Mouse (Mus musculus) c-Kit-positive CD71-positive TER-119-negative erythroid progenitor cells, embryonic 14.5 days (primary cell): Measurements from ENCODE around the gene Tomm40l.

Experiments
- DNase-seq: peaks from one replicate; pipeline ENCODE4 v3.0.0-alpha.2; 2013; ENCODE audit warnings: low read depth

Tomm40l gene

GRCm38 (mm10) chr1:171229750-171230149 lies 7.4 kb upstream of the Tomm40l start:
- DNase-seq: no peak

- no peak for DNase-seq
These were observed 5.6 kb upstream of the Tomm40l start for GRCm38 (mm10) chr1:171227879-171228278.

DNA sequence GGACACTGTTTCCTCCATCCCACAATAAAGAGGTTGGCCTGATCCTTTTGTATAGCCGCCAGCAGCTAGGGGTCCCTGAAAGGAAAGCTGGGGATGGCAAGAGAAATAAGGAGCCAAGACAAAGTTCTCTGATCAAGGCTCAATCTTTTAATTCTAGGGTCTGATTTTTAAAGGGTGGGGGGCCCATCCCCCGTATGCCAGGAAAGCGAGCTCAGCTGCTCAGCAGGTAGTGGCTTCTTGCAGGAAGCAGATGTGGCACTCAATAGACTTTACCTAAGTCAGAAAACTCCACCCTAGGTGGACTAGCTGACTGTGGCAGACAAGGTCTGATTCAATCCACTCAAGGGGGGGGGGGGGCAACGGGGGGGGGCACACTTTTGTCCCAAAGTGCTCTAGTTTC lies 4.5 kb upstream of the Tomm40l start:
- DNase-seq: no peak

GRCm38 (mm10) chr1:171224857-171225256 lies 2.5 kb upstream of the Tomm40l start, which contains the start of gene Apoa2:
Gene Apoa2 (plus strand): TSS chr1:171225054.
- no peak for DNase-seq

GRCm38 (mm10) chr1:171223796-171224195 lies 1.5 kb upstream of the Tomm40l start:
- no peak for DNase-seq

DNA sequence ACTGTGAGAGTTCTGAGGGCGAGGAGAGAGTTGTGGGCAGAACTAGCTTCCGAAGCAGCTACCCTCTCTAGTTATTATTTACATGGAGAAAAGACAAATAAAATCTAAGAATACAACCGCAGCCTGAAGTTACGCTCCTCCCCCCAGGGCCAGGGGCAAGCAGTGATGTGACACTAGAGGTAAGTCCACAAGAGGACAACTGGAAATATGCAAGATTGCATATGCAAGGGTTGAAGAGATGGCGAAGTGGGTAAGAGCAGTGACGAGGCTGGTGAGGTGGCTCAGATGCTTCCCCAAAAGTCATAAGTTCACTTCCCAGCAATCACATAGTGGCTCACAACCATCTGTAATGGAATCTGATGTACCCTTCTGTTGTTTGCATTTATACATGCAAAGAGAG lies 854 bp upstream of the Tomm40l start:
- no peak for DNase-seq

DNA sequence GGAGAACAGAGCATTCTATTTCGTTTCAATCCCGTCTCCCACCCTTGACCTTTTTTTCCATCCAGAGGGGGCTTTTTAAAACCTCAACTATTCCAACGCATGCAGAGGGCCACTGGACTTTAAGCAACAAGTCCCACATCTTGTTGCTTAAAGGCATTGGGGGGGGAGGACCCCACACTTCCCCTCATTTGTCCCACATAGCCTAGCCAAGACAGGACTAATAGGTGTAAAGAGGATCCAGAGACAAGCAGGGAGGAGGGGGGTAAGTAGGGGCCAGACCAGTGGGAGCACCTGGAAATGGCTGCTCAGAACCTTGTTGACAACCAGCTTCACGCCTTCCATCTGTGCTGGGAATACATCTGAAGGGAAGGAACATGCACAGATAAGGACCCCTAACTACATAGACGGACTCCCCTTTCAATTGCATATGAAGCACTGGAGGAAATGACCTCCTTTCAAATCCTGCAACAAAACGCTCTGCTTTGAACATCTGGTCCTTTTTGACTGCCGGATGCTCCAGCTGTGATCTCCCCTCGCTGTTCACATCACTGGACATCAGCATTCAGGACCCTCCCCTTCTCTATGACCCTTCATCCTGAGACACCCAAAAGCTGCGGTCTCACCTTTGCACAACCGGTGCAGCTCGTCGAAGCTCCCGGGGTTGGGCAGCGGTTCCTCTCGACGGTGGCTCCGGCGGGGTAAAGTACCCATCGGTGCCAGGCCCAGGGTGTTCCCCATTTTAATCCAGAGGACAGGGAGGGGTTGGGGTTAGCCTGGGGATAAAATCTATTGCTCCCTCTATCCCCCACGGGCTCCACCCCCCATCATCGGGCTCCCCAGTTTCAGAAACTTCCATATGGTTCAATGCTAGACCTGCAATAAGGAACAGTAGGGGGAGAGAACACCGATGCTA lies 777 bp downstream of the Tomm40l start:
- no peak for DNase-seq

DNA sequence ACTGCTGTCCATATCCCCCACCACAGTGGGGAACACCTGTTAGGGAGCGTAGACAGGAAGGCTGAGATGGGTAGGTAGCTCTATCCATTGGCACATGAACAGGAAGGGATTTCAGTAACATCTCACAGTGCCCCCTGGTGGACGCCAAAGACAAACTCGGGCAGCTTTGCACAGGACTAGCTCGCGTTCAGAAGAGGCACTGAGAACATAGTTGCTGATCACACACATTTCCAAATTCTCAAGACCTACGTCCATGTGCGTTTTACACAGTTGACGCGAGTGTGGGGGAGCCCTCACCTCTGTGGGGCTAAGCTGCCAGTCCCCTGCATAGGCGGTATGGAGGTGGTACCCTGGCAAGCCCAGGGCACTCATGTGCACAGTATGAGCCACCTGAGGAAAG lies 1.4 kb downstream of the Tomm40l start:
- DNase-seq: peak; percentile 88

GRCm38 (mm10) chr1:171216241-171216955 lies 5.9 kb downstream of the Tomm40l start:
- no peak for DNase-seq

DNA sequence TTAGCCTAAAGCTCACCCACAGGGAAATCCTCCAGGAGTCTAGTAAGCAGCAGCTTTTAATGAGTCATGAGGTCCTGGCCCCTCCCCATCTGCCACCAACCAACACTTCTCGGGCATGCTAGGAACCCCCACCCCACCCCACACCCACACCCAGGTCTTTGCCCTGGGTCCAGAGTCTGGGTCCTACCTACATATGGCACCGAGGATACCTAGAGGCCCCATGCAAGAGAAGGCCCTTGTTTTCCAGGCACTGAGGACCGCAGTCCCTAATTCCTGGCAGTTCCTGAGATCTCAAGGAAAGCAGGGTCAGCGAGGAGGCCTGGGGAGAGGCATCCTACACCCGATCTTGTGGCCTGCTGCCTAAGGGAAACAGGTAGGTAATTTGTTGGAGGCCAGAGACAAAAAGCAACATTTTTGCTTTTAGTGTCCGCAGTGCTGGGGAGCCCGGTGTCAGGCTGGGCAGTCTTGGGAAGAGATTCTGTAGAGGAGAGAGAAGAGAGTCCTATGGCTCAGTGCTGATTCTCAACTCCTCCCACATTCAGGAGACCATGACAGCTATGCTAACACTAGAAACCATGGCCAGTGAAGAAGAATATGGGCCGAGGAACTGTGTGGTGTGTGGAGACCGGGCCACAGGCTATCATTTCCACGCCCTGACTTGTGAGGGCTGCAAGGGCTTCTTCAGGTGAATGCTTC lies 8.4 kb downstream of the Tomm40l start, which contains the start of gene Nr1i3:
Gene Nr1i3 (plus strand): TSS at position 170 of the 696 bp plus-strand sequence.
- DNase-seq: no peak

- DNase-seq: no peak
These were observed 9.5 kb downstream of the Tomm40l start for GRCm38 (mm10) chr1:171212854-171213253.

- no peak for DNase-seq
These were observed 12.9 kb downstream of the Tomm40l start for GRCm38 (mm10) chr1:171209409-171209808.

- DNase-seq: no peak
These were observed 16.4 kb downstream of the Tomm40l start for GRCm38 (mm10) chr1:171205704-171206493.

DNA sequence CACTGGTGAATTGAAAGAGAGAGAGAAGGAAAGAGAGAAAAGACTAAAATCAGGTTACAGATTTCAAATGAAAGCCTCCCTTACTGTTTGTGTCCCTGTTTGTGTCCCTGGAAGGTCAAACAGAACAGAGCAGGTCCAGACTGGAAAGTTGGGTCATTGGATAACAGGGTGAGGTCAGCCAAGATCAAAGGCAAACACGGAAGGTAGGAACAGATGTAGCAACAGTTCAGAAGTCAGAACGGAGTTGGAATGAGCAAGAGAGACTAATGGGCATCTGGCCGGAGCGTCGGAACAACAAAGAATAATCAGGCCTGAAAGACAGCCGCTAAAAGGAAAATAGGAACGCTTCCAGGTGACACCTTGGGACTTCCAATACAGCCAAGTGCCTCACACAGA lies 18.1 kb downstream of the Tomm40l start:
- DNase-seq: no peak

DNA sequence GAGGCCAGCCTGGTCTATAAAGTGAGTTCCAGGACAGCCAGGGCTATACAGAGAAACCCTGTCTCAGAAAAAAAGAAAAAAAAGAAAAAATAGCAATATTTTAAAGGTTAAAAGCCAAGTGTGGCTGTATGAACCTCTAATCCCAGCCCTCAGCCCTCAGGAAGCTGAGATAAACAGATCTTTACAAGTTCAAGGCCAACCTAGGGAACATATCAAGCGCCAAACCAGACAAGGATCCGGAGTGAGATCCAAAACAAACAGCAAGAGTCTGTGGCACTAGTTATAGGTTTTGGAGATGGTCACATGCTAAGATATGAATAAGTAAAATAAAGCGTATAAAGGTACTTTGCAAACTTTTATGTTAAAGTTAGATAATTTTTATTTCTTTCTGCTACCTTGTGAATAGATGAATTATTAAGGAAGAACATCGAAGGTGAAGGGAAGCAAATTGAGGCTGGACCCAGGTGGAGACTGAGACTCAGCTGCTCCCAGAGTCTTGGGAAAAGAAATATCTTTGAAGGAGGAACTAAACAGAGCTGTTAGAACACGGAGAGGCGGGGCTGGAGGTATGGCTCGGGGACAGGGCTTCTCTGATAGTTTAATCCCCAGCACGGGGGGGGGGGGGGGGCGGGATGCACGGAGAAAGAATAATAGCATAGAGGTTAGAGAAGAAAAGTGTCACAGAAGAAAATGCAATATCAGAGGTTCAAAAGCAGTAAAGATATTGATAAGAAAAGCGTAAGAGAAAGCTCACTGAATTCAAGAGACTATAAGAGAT lies 18.7 kb downstream of the Tomm40l start:
- no peak for DNase-seq

DNA sequence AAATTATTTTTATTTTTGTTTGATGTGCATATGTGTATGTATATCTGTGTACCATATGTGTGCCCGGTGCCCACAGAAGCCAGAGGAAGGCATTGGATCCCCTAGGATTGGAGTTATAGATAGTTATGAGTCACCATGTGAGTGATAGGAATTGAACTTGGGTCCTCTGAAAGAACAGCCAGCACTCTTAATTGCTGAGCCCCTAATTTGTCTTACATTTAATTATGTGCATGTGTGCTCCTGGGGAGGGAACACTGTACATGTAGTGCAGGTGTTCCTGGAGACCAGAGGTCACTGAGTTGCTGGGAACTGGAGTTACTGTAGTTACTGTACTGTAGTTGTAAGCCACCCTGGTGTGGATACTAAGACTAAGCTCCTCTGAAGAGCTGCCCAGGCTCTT lies 21.5 kb downstream of the Tomm40l start:
- DNase-seq: no peak

DNA sequence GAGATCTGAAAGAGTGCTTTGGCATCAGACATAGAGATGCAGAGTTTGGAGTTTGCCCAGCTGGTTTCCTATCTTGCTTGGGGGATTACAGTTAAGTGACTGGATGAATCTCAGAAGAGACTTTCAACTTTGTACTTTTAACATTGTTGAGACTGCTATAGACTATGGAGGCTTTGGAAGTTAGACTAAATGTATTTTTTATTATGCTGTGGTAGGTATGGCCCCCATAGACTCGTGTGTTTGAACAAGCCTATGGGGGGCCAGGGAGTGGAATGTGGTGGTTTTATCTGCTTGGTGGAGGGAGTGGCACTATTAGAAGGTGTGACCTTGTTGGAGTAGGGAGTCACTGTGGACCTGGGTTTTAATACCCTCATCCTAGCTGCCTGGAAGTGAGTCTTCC lies 22.8 kb downstream of the Tomm40l start:
- DNase-seq: no peak

DNA sequence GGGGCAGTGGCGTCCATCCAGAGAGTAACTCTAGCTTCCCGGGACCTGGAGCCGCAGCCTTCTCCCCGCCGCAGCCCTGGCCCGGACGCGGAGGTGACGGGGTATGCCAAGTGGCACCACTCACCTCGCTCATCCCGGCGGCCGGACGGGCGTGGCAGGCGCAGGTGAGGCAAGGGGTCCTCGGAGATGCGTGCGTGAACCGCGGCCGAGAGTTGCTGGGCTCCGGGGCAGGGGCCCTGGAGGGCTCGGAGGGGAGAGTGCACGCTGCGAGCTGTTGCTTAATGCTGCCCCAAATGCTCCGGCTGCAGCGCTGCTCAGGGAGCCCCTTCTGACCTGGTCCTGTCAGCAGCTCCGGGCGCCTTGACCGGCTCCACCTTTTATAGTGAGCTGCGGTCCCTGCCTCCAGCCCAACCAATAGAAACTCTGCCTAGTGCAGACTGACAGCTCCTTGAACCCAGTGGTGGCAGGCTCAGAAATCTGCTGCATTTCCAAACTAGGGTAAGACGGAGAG lies 26.4 kb downstream of the Tomm40l start, which contains the start of gene Pcp4l1:
Gene Pcp4l1 (minus strand): TSS at position 382 of the 511 bp plus-strand sequence.
- no peak for DNase-seq

DNA sequence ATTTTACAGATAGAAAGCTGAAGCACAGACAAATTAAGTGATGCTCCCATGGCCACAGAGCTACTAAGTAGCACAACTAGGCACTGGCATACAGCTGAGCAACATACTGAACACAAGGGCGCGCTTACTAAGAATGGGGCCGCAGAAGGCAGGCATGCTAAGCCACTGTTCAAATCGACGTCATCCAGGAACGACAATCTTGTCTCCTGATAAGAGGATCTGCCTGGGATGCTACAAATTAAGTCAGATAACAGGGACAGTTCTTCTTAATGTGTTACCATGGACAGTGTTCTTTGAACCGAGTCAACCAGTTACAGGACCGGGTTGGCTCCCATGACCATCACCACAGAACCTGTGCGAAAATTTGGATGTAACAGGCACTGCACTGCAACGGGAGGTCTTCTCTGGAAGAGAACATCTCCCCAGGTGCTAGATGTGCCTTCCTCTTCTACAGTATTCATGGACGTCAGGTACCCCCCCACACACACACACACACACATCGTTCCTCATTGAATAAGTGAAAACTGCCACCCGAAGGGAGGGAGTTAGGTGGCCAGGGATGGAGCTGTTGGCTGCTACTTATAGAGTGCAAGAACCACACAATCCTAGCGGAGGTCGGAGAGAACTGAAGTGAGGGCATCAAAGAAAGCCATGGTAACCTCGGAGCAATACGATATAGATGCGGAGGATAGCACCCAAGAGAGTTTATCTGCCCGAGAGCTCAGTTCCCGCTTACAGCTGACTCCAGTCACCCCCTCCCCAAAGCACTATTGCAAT lies 27.1 kb downstream of the Tomm40l start:
- DNase-seq: no peak
